Mouse (Mus musculus): ENCODE measurements around the gene Zswim8.

Zswim8 gene

GRCm38 (mm10) chr14:20708239-20708638, 887 bp downstream of the Zswim8 start:
- no peak for TF ChIP-seq NANOG (IDR thresholded peaks at IDR 0.05; ENCODE audit: borderline replicate concordance, low read length)
- no peak for TF ChIP-seq CTCF (conservative IDR thresholded peaks at IDR 0.05; ENCODE audit: low read length)
- no peak for TF ChIP-seq POU5F1 (IDR thresholded peaks at IDR 0.05; ENCODE audit: borderline replicate concordance, low read length)
- Histone ChIP-seq H3K4me3 (replicated peaks; ENCODE audit: low read length) (peak overlapping the region; percentile 87), H3K27me3 (ENCODE audit: insufficient read depth, low read length) (peaks cover 33% of the 10 kb centered on the region), H3K4me1 (replicated peaks; ENCODE audit: low read depth, low read length) (peaks cover 22% of the 10 kb centered on the region), H3K9me3 (ENCODE audit: low read length) (no peaks in the 10 kb centered on the region), H3K36me3 (ENCODE audit: insufficient read depth, low read length) (peaks cover 45% of the 10 kb centered on the region)

GRCm38 (mm10) chr14:20713832-20714231, 6.5 kb downstream of the Zswim8 start:
- Histone ChIP-seq H3K27me3 (ENCODE audit: insufficient read depth, low read length) (peaks cover 17% of the 10 kb centered on the region), H3K4me3 (replicated peaks; ENCODE audit: low read length) (peak overlapping the region; percentile 69), H3K36me3 (ENCODE audit: insufficient read depth, low read length) (peaks cover 59% of the 10 kb centered on the region), H3K4me1 (replicated peaks; ENCODE audit: low read depth, low read length) (peaks cover 17% of the 10 kb centered on the region), H3K9me3 (ENCODE audit: low read length) (no peaks in the 10 kb centered on the region)
- TF ChIP-seq POU5F1 (IDR thresholded peaks at IDR 0.05; ENCODE audit: borderline replicate concordance, low read length), result no peak

GRCm38 (mm10) chr14:20718443-20718842, 11.1 kb downstream of the Zswim8 start:
- Histone ChIP-seq H3K27me3 (ENCODE audit: insufficient read depth, low read length) (peaks cover 2% of the 10 kb centered on the region), H3K36me3 (ENCODE audit: insufficient read depth, low read length) (peaks cover 64% of the 10 kb centered on the region), H3K4me1 (replicated peaks; ENCODE audit: low read depth, low read length) (peaks cover 15% of the 10 kb centered on the region), H3K4me3 (replicated peaks; ENCODE audit: low read length) (no peak overlapping the region), H3K9me3 (ENCODE audit: low read length) (no peaks in the 10 kb centered on the region)
- TF ChIP-seq POU5F1 (IDR thresholded peaks at IDR 0.05; ENCODE audit: borderline replicate concordance, low read length) (no peak), CTCF (conservative IDR thresholded peaks at IDR 0.05; ENCODE audit: low read length) (no peak), NANOG (IDR thresholded peaks at IDR 0.05; ENCODE audit: borderline replicate concordance, low read length) (no peak)

GRCm38 (mm10) chr14:20719767-20720166, 12.4 kb downstream of the Zswim8 start:
- H3K36me3 ChIP-seq (ENCODE audit: insufficient read depth, low read length), result peaks cover 72% of the 10 kb centered on the region
- TF ChIP-seq CTCF (conservative IDR thresholded peaks at IDR 0.05; ENCODE audit: low read length) (no peak), NANOG (IDR thresholded peaks at IDR 0.05; ENCODE audit: borderline replicate concordance, low read length) (no peak), POU5F1 (IDR thresholded peaks at IDR 0.05; ENCODE audit: borderline replicate concordance, low read length) (no peak)
- H3K4me3 ChIP-seq (replicated peaks; ENCODE audit: low read length), result no peak overlapping the region
- no peaks in the 10 kb centered on the region for H3K9me3 ChIP-seq (ENCODE audit: low read length)
- no peaks in the 10 kb centered on the region for H3K27me3 ChIP-seq (ENCODE audit: insufficient read depth, low read length)
- H3K4me1 ChIP-seq (replicated peaks; ENCODE audit: low read depth, low read length), result peaks cover 1% of the 10 kb centered on the region; the same call in 1 of the 2 replicates

- TF ChIP-seq POU5F1 (IDR thresholded peaks at IDR 0.05; ENCODE audit: borderline replicate concordance, low read length) (no peak), NANOG (IDR thresholded peaks at IDR 0.05; ENCODE audit: borderline replicate concordance, low read length) (no peak), CTCF (conservative IDR thresholded peaks at IDR 0.05; ENCODE audit: low read length) (no peak)
- peaks cover 76% of the 10 kb centered on the region for H3K36me3 ChIP-seq (ENCODE audit: insufficient read depth, low read length)
- H3K4me1 ChIP-seq (replicated peaks; ENCODE audit: low read depth, low read length), result no peaks in the 10 kb centered on the region
- no peaks in the 10 kb centered on the region for H3K27me3 ChIP-seq (ENCODE audit: insufficient read depth, low read length)
- no peak overlapping the region for H3K4me3 ChIP-seq (replicated peaks; ENCODE audit: low read length)
- H3K9me3 ChIP-seq (ENCODE audit: low read length), result no peaks in the 10 kb centered on the region
These were observed 14.0 kb downstream of the Zswim8 start for GRCm38 (mm10) chr14:20721371-20721770.

GRCm38 (mm10) chr14:20723006-20723405, 15.7 kb downstream of the Zswim8 start:
- TF ChIP-seq NANOG (IDR thresholded peaks at IDR 0.05; ENCODE audit: borderline replicate concordance, low read length), result no peak
- no peak for TF ChIP-seq POU5F1 (IDR thresholded peaks at IDR 0.05; ENCODE audit: borderline replicate concordance, low read length)
- no peak for TF ChIP-seq CTCF (conservative IDR thresholded peaks at IDR 0.05; ENCODE audit: low read length)
- Histone ChIP-seq H3K4me1 (replicated peaks; ENCODE audit: low read depth, low read length) (peaks cover 4% of the 10 kb centered on the region), H3K36me3 (ENCODE audit: insufficient read depth, low read length) (peaks cover 70% of the 10 kb centered on the region), H3K4me3 (replicated peaks; ENCODE audit: low read length) (no peak overlapping the region), H3K9me3 (ENCODE audit: low read length) (no peaks in the 10 kb centered on the region), H3K27me3 (ENCODE audit: insufficient read depth, low read length) (no peaks in the 10 kb centered on the region)

- Histone ChIP-seq H3K36me3 (ENCODE audit: insufficient read depth, low read length) (peaks cover 61% of the 10 kb centered on the region), H3K4me1 (replicated peaks; ENCODE audit: low read depth, low read length) (peaks cover 13% of the 10 kb centered on the region), H3K4me3 (replicated peaks; ENCODE audit: low read length) (no peak overlapping the region), H3K27me3 (ENCODE audit: insufficient read depth, low read length) (no peaks in the 10 kb centered on the region), H3K9me3 (ENCODE audit: low read length) (no peaks in the 10 kb centered on the region)
- no peak for TF ChIP-seq NANOG (IDR thresholded peaks at IDR 0.05; ENCODE audit: borderline replicate concordance, low read length)
- TF ChIP-seq CTCF (conservative IDR thresholded peaks at IDR 0.05; ENCODE audit: low read length), result peak; percentile 94
These were observed 16.7 kb downstream of the Zswim8 start for GRCm38 (mm10) chr14:20724043-20724442.

- TF ChIP-seq CTCF (conservative IDR thresholded peaks at IDR 0.05; ENCODE audit: low read length) (no peak), NANOG (IDR thresholded peaks at IDR 0.05; ENCODE audit: borderline replicate concordance, low read length) (no peak), POU5F1 (IDR thresholded peaks at IDR 0.05; ENCODE audit: borderline replicate concordance, low read length) (no peak)
- peaks cover 26% of the 10 kb centered on the region for H3K4me1 ChIP-seq (replicated peaks; ENCODE audit: low read depth, low read length)
- H3K4me3 ChIP-seq (replicated peaks; ENCODE audit: low read length), result no peak overlapping the region
- H3K27me3 ChIP-seq (ENCODE audit: insufficient read depth, low read length), result peaks cover 12% of the 10 kb centered on the region
- no peaks in the 10 kb centered on the region for H3K9me3 ChIP-seq (ENCODE audit: low read length)
- H3K36me3 ChIP-seq (ENCODE audit: insufficient read depth, low read length), result peaks cover 48% of the 10 kb centered on the region
These were observed 18.4 kb downstream of the Zswim8 start for GRCm38 (mm10) chr14:20725660-20726339.

GRCm38 (mm10) chr14:20729871-20730270, 22.5 kb downstream of the Zswim8 start:
- Histone ChIP-seq H3K4me3 (replicated peaks; ENCODE audit: low read length) (peak overlapping the region; percentile 71), H3K9me3 (ENCODE audit: low read length) (no peaks in the 10 kb centered on the region), H3K4me1 (replicated peaks; ENCODE audit: low read depth, low read length) (peaks cover 34% of the 10 kb centered on the region), H3K36me3 (ENCODE audit: insufficient read depth, low read length) (peaks cover 17% of the 10 kb centered on the region), H3K27me3 (ENCODE audit: insufficient read depth, low read length) (peaks cover 44% of the 10 kb centered on the region)
- TF ChIP-seq NANOG (IDR thresholded peaks at IDR 0.05; ENCODE audit: borderline replicate concordance, low read length) (no peak), CTCF (conservative IDR thresholded peaks at IDR 0.05; ENCODE audit: low read length) (no peak), POU5F1 (IDR thresholded peaks at IDR 0.05; ENCODE audit: borderline replicate concordance, low read length) (no peak)

Measured in E14TG2a.4 (cell line).